Mouse (Mus musculus): ENCODE data around the gene Hoxd4. TPM values are rescaled to one million over a fixed set of nuclear protein-coding genes. Genes with fewer than 3 reads are reported as not detected.

The Hoxd4 gene
- polyA plus RNA-seq, 1 experiment from 2014 or later = not detected

DNA sequence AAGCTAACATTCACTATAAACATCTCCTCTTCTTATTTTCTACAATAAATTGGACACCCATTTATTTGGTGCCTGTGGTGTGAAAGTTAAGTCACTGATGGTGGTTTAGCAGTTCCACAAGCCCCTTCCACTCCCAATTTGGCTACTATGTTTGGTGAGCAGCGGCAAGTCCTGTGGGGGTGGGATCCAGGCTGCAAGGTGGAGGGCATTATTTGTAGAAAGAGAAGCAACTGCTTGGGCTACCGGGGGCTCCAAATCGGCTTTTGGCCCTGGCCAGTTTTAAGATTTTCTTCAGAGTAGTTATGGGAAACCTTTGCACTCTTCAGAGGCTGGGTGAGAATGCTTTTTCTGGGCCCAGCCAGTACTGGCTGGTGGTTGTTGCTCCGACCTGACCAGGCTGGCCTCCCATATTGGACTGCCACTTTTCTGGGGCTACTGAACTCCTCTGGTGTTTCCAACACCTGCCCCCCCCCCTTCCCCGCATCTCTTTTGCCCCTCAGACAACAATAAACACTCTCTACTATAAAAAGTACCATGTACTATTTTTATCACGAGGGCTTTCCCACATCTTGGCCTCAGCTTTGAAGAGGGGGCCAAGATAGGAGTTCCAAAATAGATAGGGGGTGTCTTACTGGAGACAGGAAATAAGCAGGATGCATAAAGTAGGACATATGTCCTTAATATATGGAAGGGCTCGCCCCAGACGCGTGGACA is 20.2 kb downstream of the Hoxd4 start:
- H3K9ac ChIP-seq (ENCODE audit: low read length) = no peak overlapping the region

DNA sequence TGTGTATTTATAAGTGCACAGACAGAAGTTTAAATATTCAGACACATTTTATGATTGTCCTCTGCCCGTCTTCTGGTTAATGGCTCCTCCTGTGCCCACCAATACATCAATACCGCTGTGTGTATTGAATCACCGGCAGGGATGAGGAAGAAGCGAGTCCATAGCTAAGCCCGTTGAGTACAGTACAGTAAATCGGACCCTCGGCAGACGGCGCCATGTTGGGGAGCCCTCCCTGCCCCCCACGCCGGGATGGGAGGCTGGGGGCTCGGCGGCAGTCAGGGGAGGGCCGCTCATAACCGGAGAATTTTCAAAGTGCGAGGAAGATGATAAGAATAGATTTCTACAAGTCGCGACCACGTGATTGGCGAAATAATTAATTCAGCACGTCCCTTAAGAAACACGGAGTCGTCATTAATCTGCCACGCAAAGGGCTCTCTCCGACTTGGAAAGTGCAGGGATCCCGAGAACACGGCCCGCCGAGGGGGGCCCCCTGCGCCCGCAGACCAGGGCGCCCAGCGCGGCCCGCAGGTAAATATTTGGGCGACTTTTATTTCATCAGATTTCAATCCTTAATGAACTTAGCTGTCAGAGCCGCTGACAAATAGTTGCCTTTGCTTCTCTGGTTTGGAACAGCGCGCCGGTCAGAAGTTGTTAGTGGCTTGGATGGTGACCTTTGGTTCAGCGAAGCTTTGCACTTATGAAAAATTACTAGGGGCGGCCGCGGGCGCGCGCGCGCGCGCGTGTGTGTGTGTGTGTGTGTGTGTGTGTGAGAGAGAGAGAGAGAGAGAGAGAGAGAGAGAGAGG is 21.0 kb downstream of the Hoxd4 start:
- Histone ChIP-seq H3K4me2 (ENCODE audit: low read depth, low read length, severe bottlenecking) (no peak overlapping the region), H3K4me1 (replicated peaks; ENCODE audit: control insufficient read depth, insufficient read depth, low read length) (peaks cover 5% of the 10 kb centered on the region; the same call in 1 of the 2 replicates), H3K9me3 (ENCODE audit: control insufficient read depth, low read length) (no peaks in the 10 kb centered on the region), H3K9ac (ENCODE audit: low read length) (no peak overlapping the region), H3K27ac (ENCODE audit: low read depth, low read length) (no peak overlapping the region), H3K36me3 (ENCODE audit: control insufficient read depth, insufficient read depth, low read length) (no peaks in the 10 kb centered on the region), H3K27me3 (ENCODE audit: control insufficient read depth, insufficient read depth, low read length) (peaks cover 96% of the 10 kb centered on the region), H3K4me3 (ENCODE audit: low read depth, low read length) (no peak overlapping the region)
- DNase-seq (ENCODE audit: low spot score) (peak; percentile 51), ATAC-seq (replicated peaks; ENCODE audit: low FRiP score) (no peak)
- 2% methylated on average over 52 of the region's 52 CpGs for WGBS

More for the DNA sequence above, 20.2 kb downstream of the Hoxd4 start:
- Histone ChIP-seq H3K27ac (ENCODE audit: low read depth, low read length) (no peak overlapping the region), H3K27me3 (ENCODE audit: control insufficient read depth, insufficient read depth, low read length) (peaks cover 96% of the 10 kb centered on the region), H3K4me2 (ENCODE audit: low read depth, low read length, severe bottlenecking) (no peak overlapping the region), H3K4me3 (ENCODE audit: low read depth, low read length) (no peak overlapping the region), H3K9me3 (ENCODE audit: control insufficient read depth, low read length) (no peaks in the 10 kb centered on the region), H3K36me3 (ENCODE audit: control insufficient read depth, insufficient read depth, low read length) (no peaks in the 10 kb centered on the region), H3K4me1 (replicated peaks; ENCODE audit: control insufficient read depth, insufficient read depth, low read length) (peaks cover 9% of the 10 kb centered on the region)
- peak; percentile 41 for DNase-seq (ENCODE audit: low spot score)
- ATAC-seq (replicated peaks; ENCODE audit: low FRiP score) = no peak
- WGBS = 3% methylated on average over 9 of the region's 9 CpGs

DNA sequence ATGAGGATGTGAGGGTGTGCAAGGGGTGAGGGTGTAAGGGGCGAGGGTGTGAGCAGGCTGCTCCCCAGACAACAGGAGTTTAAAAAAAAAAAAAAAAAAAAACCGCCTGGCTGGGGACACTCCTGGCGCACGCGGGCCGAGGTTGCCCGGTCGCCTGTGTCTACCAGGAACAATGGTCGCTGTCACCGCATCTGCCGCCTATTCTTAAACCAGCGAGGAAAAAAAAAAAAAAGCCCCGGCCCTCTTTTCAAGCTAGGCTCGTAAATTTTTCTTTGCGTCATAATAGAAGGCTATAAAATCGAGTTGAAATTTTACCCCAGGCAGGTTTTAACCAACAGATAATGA is 21.6 kb downstream of the Hoxd4 start:
- Histone ChIP-seq H3K4me2 (ENCODE audit: low read depth, low read length, severe bottlenecking) (no peak overlapping the region), H3K36me3 (ENCODE audit: control insufficient read depth, insufficient read depth, low read length) (no peaks in the 10 kb centered on the region), H3K27me3 (ENCODE audit: control insufficient read depth, insufficient read depth, low read length) (peaks cover 96% of the 10 kb centered on the region), H3K4me1 (replicated peaks; ENCODE audit: control insufficient read depth, insufficient read depth, low read length) (peaks cover 5% of the 10 kb centered on the region; the same call in 1 of the 2 replicates), H3K9ac (ENCODE audit: low read length) (no peak overlapping the region), H3K4me3 (ENCODE audit: low read depth, low read length) (no peak overlapping the region), H3K9me3 (ENCODE audit: control insufficient read depth, low read length) (no peaks in the 10 kb centered on the region), H3K27ac (ENCODE audit: low read depth, low read length) (no peak overlapping the region)
- ATAC-seq (replicated peaks; ENCODE audit: low FRiP score) (no peak), DNase-seq (ENCODE audit: low spot score) (peak; percentile 49)
- WGBS = 2% methylated on average over 16 of the region's 16 CpGs

DNA sequence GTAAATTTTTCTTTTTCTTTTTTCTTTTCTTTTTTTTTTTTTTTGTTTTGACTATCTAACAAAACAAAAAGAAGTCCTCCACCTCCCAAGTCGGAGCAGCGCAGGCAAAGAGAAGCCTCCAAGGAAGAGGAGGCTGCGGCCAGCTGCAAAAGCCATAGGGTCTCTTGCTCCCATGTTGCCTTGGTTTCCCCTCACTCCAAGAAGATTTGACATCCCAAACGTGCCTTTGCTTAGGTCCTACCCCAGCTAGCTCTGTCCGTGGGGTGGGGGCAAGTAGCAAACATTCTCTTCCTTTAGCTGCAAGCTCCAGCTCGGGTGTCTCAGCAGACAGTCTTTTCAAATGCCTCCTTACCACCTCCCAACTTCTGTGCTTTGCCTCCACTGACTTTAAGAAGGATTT is 22.0 kb downstream of the Hoxd4 start:
- no peak overlapping the region for H3K4me3 ChIP-seq (ENCODE audit: low read depth, low read length)
- no peak overlapping the region for H3K4me2 ChIP-seq (ENCODE audit: low read depth, low read length, severe bottlenecking)
- H3K36me3 ChIP-seq (ENCODE audit: control insufficient read depth, insufficient read depth, low read length) = no peaks in the 10 kb centered on the region
- ATAC-seq (replicated peaks; ENCODE audit: low FRiP score) = no peak
- 2% methylated on average over 6 of the region's 6 CpGs for WGBS
- peaks cover 96% of the 10 kb centered on the region for H3K27me3 ChIP-seq (ENCODE audit: control insufficient read depth, insufficient read depth, low read length)
- H3K9me3 ChIP-seq (ENCODE audit: control insufficient read depth, low read length) = no peaks in the 10 kb centered on the region
- peak; percentile 56 for DNase-seq (ENCODE audit: low spot score)
- no peak overlapping the region for H3K27ac ChIP-seq (ENCODE audit: low read depth, low read length)
- H3K4me1 ChIP-seq (replicated peaks; ENCODE audit: control insufficient read depth, insufficient read depth, low read length) = peaks cover 5% of the 10 kb centered on the region; the same call in 1 of the 2 replicates
- no peak overlapping the region for H3K9ac ChIP-seq (ENCODE audit: low read length)

DNA sequence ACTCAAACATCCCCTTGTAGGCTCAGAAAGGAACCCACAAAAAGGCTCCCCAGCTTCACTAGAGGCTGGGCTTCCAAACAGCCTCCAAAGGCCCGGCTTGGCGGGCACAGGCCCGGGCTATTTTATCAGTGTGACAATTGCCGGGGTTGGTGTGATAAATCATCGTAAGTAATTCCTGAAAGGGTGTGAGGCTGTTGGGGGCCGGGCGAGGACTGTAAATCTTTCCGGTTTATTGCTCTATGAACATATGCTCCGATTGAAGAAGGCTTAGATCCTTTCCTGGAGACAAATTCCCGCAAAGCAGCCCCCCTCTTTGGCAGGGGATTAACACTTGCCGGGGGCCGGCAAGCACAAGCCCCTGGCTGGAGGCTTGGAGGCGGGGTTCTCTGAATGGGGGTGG is 22.7 kb downstream of the Hoxd4 start:
- H3K9ac ChIP-seq (ENCODE audit: low read length) = no peak overlapping the region
- H3K4me3 ChIP-seq (ENCODE audit: low read depth, low read length) = no peak overlapping the region
- no peak overlapping the region for H3K27ac ChIP-seq (ENCODE audit: low read depth, low read length)

DNA sequence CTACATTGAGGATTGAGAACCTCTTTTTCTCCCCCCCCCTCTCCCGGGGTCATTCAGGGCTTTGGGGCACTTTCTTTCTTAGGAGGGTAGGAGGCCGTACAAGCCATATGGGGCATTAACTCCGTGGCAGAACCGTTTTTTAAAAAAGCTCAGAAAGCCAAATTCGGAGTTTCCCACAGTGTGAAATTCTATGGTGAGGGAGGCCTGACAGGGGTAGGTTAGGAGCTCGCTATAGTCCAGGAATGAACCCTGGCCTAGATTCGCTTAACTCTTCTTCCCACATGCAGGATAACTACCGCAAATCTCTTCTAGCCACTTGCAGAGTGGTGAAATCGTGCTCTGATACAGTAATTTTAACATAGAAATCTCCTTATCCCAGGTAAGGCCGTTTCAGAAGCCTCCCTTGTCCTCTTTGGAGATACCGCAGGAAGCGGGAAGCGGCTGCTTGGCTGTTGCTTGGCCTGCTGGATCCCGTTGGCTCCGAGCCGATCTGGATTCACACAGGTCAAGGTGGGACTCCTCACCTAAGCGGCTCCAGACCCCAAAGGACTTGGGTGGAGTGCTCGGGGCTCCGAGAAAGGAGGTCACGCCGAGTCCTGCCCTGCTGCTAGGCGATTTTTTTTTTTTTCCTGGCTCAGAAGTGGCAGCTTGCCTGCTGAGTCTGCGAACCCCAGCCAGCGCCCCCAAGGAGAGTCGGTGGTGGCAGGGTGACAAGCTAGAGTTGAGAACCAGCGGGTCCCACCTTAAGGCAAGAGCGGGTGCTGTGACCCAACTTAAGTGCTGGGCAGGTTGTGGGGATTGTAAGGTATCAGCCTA is 23.5 kb downstream of the Hoxd4 start:
- DNase-seq (ENCODE audit: low spot score) (peak; percentile 61), ATAC-seq (replicated peaks; ENCODE audit: low FRiP score) (no peak)
- Histone ChIP-seq H3K27ac (ENCODE audit: low read depth, low read length) (no peak overlapping the region), H3K4me2 (ENCODE audit: low read depth, low read length, severe bottlenecking) (no peak overlapping the region), H3K4me3 (ENCODE audit: low read depth, low read length) (no peak overlapping the region), H3K9ac (ENCODE audit: low read length) (no peak overlapping the region), H3K36me3 (ENCODE audit: control insufficient read depth, insufficient read depth, low read length) (no peaks in the 10 kb centered on the region), H3K27me3 (ENCODE audit: control insufficient read depth, insufficient read depth, low read length) (peaks cover 98% of the 10 kb centered on the region), H3K4me1 (replicated peaks; ENCODE audit: control insufficient read depth, insufficient read depth, low read length) (peaks cover 5% of the 10 kb centered on the region; the same call in 1 of the 2 replicates), H3K9me3 (ENCODE audit: control insufficient read depth, low read length) (no peaks in the 10 kb centered on the region)
- WGBS = under 1% methylated on average over 27 of the region's 27 CpGs

More for the DNA sequence above, 22.7 kb downstream of the Hoxd4 start:
- H3K9me3 ChIP-seq (ENCODE audit: control insufficient read depth, low read length) = no peaks in the 10 kb centered on the region
- ATAC-seq (replicated peaks; ENCODE audit: low FRiP score) = no peak
- H3K36me3 ChIP-seq (ENCODE audit: control insufficient read depth, insufficient read depth, low read length) = no peaks in the 10 kb centered on the region
- peaks cover 96% of the 10 kb centered on the region for H3K27me3 ChIP-seq (ENCODE audit: control insufficient read depth, insufficient read depth, low read length)
- peaks cover 5% of the 10 kb centered on the region; the same call in 1 of the 2 replicates for H3K4me1 ChIP-seq (replicated peaks; ENCODE audit: control insufficient read depth, insufficient read depth, low read length)
- no peak overlapping the region for H3K4me2 ChIP-seq (ENCODE audit: low read depth, low read length, severe bottlenecking)
- DNase-seq (ENCODE audit: low spot score) = peak; percentile 52
- 2% methylated on average over 13 of the region's 13 CpGs for WGBS

DNA sequence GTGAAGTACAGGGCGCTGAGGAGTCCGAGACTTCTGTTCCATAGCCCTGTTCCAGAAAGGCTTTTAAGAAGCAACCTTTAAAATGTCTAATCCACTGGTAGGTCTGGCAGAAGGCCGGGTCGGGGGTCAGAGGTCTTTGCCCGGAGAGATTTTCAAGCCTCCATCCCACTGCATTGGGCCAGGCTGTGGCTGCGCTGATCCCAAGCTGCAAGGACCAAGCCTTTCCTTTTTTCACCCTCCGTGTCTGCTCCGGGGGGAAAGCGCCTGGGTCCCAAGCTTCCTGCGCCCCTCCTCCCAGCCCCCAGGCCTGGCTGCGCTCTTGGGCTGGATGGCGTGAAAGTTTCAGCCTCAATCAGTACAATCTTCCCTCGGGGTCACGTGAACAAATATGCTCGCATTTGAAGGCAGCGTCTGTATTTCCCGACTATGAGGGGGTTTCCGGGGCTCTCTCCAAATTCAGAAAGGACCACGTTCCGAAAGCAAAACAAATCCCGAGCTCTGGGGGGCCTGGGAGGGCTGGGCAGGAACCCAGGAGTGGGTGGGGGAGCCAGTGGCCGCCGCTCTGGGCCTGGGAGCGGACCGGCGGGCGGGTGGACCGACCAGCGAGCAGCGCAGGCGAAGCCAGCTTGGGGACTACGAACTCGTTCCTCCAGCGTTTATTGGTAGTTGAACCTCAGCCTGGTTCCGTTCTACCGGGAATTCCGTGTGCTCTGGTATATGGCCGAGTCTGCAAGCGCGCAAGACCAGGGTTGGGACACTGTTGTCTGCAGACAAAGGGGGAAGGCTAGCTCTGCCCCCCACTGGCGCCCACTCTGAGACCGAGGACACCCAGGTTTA is 24.3 kb downstream of the Hoxd4 start:
- Histone ChIP-seq H3K27ac (ENCODE audit: low read depth, low read length) (no peak overlapping the region), H3K4me3 (ENCODE audit: low read depth, low read length) (no peak overlapping the region), H3K4me2 (ENCODE audit: low read depth, low read length, severe bottlenecking) (peak overlapping the region; percentile 24; the same call in 1 of the 2 replicates), H3K4me1 (replicated peaks; ENCODE audit: control insufficient read depth, insufficient read depth, low read length) (peaks cover 5% of the 10 kb centered on the region; the same call in 1 of the 2 replicates), H3K27me3 (ENCODE audit: control insufficient read depth, insufficient read depth, low read length) (peaks cover 98% of the 10 kb centered on the region), H3K9me3 (ENCODE audit: control insufficient read depth, low read length) (no peaks in the 10 kb centered on the region), H3K9ac (ENCODE audit: low read length) (no peak overlapping the region), H3K36me3 (ENCODE audit: control insufficient read depth, insufficient read depth, low read length) (no peaks in the 10 kb centered on the region)
- ATAC-seq (replicated peaks; ENCODE audit: low FRiP score) (no peak), DNase-seq (ENCODE audit: low spot score) (peak; percentile 62)
- under 1% methylated on average over 42 of the region's 42 CpGs for WGBS

Measured in forebrain, embryonic 11.5 days (tissue).